Mouse (Mus musculus) lung, postnatal 0 days (tissue): ENCODE data around the gene Hyal1.

Experiments
- CTCF ChIP-seq: IDR thresholded peaks from 2 replicates; pipeline ENCODE4 v1.5.1; 2016; ENCODE audit warnings: antibody characterized with exemption, mild to moderate bottlenecking
- EP300 ChIP-seq: IDR thresholded peaks from 2 replicates; pipeline ENCODE4 v1.6.1; 2016; ENCODE audit warnings: antibody characterized with exemption, mild to moderate bottlenecking, control low read depth

- TF ChIP-seq CTCF (peak; percentile 5; the same call in 1 of the 2 replicates), EP300 (no peak)
Measured at GRCm38 (mm10) chr9:107590058-107590772, 13.5 kb downstream of the Hyal1 start.
